Mouse (Mus musculus) MEL (cell line): ENCODE results near the gene Acot13. TPM values are rescaled to one million over a fixed set of nuclear protein-coding genes. Genes with fewer than 3 reads are reported as not detected.

Experiments used
- DNase-seq: peaks from one replicate; pipeline ENCODE4 v3.0.0; 2011; ENCODE audit warnings: low read depth, low spot score
- H3K27ac ChIP-seq: 2 replicates; pipeline ENCODE4 v1.5.1; 2012; ENCODE audit warnings: low read depth, mild to moderate bottlenecking, control low read depth, low read length, moderate library complexity; ENCODE audit not compliant: control insufficient read depth
- H3K27me3 ChIP-seq, 2 experiments: fragments of 150-350 bp in 1 of 2; sonication (generic) in 1 of 2; 2 replicates each; pipeline ENCODE4 v1.6.1; 2012; ENCODE audit warnings: low read length in 2 of 2, mild to moderate bottlenecking in 2 of 2, improper control_type of control experiment in 1 of 2, moderate library complexity in 1 of 2; ENCODE audit not compliant: insufficient read depth in 2 of 2, control insufficient read depth in 1 of 2
- H3K36me3 ChIP-seq, 2 experiments: 2 replicates each; pipeline ENCODE4 v1.6.1; 2012 to 2014; ENCODE audit warnings: low read length in 2 of 2, improper control_type of control experiment in 1 of 2, inconsistent platforms in 1 of 2, mild to moderate bottlenecking in 1 of 2; ENCODE audit not compliant: insufficient read depth in 2 of 2, control insufficient read depth in 1 of 2
- H3K4me1 ChIP-seq, 2 experiments: fragments of 150-350 bp in 1 of 2; sonication (generic) in 1 of 2; 2 replicates each; pipeline ENCODE4 v1.6.1; 2012; ENCODE audit warnings: low read length in 2 of 2, improper control_type of control experiment in 1 of 2, mild to moderate bottlenecking in 1 of 2; ENCODE audit not compliant: insufficient read depth in 2 of 2, control insufficient read depth in 1 of 2
- H3K4me3 ChIP-seq, 2 experiments: fragments of 150-350 bp in 1 of 2; sonication (generic) in 1 of 2; 2 replicates each; pipeline ENCODE4 v1.5.1; 2012; ENCODE audit warnings: low read depth in 2 of 2, low read length in 2 of 2, mild to moderate bottlenecking in 2 of 2, moderate library complexity in 2 of 2, control low read depth in 1 of 2, improper control_type of control experiment in 1 of 2; ENCODE audit not compliant: control insufficient read depth in 1 of 2, insufficient read depth in 1 of 2
- H3K79me2 ChIP-seq: 2 replicates; pipeline ENCODE4 v1.6.1; 2012; ENCODE audit warnings: mild to moderate bottlenecking, low read length, moderate library complexity; ENCODE audit not compliant: control insufficient read depth, poor library complexity, insufficient read depth
- H3K9ac ChIP-seq: 2 replicates; pipeline ENCODE4 v1.6.1; 2012; ENCODE audit warnings: low read depth, mild to moderate bottlenecking, control low read depth, low read length, moderate library complexity; ENCODE audit not compliant: control insufficient read depth, poor library complexity, severe bottlenecking
- H3K9me3 ChIP-seq: fragments of 150-350 bp; sonication (generic); replicated peaks from 2 replicates; pipeline ENCODE4 v1.6.1; 2012; ENCODE audit warnings: mild to moderate bottlenecking, low read length, improper control_type of control experiment, moderate library complexity; ENCODE audit not compliant: insufficient read depth
- BHLHE40 ChIP-seq: IDR thresholded peaks from 2 replicates; pipeline ENCODE4 v1.6.1; 2012; ENCODE audit warnings: low read depth, mild to moderate bottlenecking, inconsistent platforms, low read length, improper control_type of control experiment, borderline replicate concordance
- CHD1 ChIP-seq: IDR thresholded peaks from 2 replicates; pipeline ENCODE4 v1.6.1; 2012; ENCODE audit warnings: low read depth, mild to moderate bottlenecking, inconsistent platforms, low read length, improper control_type of control experiment
- CHD2 ChIP-seq: IDR thresholded peaks from 2 replicates; pipeline ENCODE4 v1.6.1; 2011; ENCODE audit warnings: low read length, improper control_type of control experiment
- ELF1 ChIP-seq: IDR thresholded peaks from 2 replicates; pipeline ENCODE4 v1.6.1; 2014; ENCODE audit warnings: low read depth, mild to moderate bottlenecking, inconsistent platforms, low read length, improper control_type of control experiment, moderate library complexity
- EP300 ChIP-seq, 2 experiments: IDR thresholded peaks; 2 replicates each; pipeline ENCODE4 v1.6.1; 2011; ENCODE audit warnings: improper control_type of control experiment in 2 of 2, low read length in 2 of 2, low read depth in 1 of 2, mild to moderate bottlenecking in 1 of 2
- ETS1 ChIP-seq: IDR thresholded peaks from 2 replicates; pipeline ENCODE4 v1.6.1; 2012; ENCODE audit warnings: low read depth, mild to moderate bottlenecking, inconsistent platforms, low read length, improper control_type of control experiment, moderate library complexity
- GABPA ChIP-seq: IDR thresholded peaks from 2 replicates; pipeline ENCODE4 v1.6.1; 2012; ENCODE audit warnings: low read depth, mild to moderate bottlenecking, inconsistent platforms, low read length, improper control_type of control experiment, moderate library complexity
- GATA1 ChIP-seq: IDR thresholded peaks from 2 replicates; pipeline ENCODE4 v1.6.1; 2011; ENCODE audit warnings: low read depth, low read length, improper control_type of control experiment
- KAT2A ChIP-seq: conservative IDR thresholded peaks from 2 replicates; pipeline ENCODE4 v1.6.1; 2012; ENCODE audit warnings: low read depth, low read length, improper control_type of control experiment, inconsistent platforms
- MAFK ChIP-seq: IDR thresholded peaks from 2 replicates; pipeline ENCODE4 v1.6.1; 2011; ENCODE audit warnings: low read depth, mild to moderate bottlenecking, low read length, improper control_type of control experiment, borderline replicate concordance
- MAX ChIP-seq: IDR thresholded peaks from 2 replicates; pipeline ENCODE4 v1.6.1; 2011; ENCODE audit warnings: low read length, improper control_type of control experiment
- MAZ ChIP-seq: IDR thresholded peaks from 2 replicates; pipeline ENCODE4 v1.6.1; 2012; ENCODE audit warnings: low read depth, mild to moderate bottlenecking, inconsistent platforms, low read length, improper control_type of control experiment
- MEF2A ChIP-seq: IDR thresholded peaks from 2 replicates; pipeline ENCODE4 v1.6.1; 2014; ENCODE audit warnings: low read depth, mild to moderate bottlenecking, inconsistent platforms, low read length, improper control_type of control experiment; ENCODE audit not compliant: poor library complexity, insufficient replicate concordance, severe bottlenecking; ENCODE audit errors: extremely low read depth
- MXI1 ChIP-seq: IDR thresholded peaks from 2 replicates; pipeline ENCODE4 v1.6.1; 2011; ENCODE audit warnings: mild to moderate bottlenecking, low read depth, low read length, improper control_type of control experiment
- MYB ChIP-seq: IDR thresholded peaks from 2 replicates; pipeline ENCODE4 v1.6.1; 2011; ENCODE audit warnings: mild to moderate bottlenecking, low read depth, low read length, improper control_type of control experiment
- MYC ChIP-seq: IDR thresholded peaks from 2 replicates; pipeline ENCODE4 v1.6.1; 2011; ENCODE audit warnings: low read depth, mild to moderate bottlenecking, low read length, improper control_type of control experiment, moderate library complexity
- NELFE ChIP-seq: IDR thresholded peaks from 2 replicates; pipeline ENCODE4 v1.6.1; 2011; ENCODE audit warnings: low read depth, low read length, improper control_type of control experiment
- POLR2AphosphoS5 ChIP-seq: IDR thresholded peaks from 2 replicates; pipeline ENCODE4 v1.6.1; 2012; ENCODE audit warnings: low read depth, borderline replicate concordance, mild to moderate bottlenecking, inconsistent platforms, low read length, moderate library complexity, mixed read lengths
- RAD21 ChIP-seq: IDR thresholded peaks from 2 replicates; pipeline ENCODE4 v1.6.1; 2011; ENCODE audit warnings: mild to moderate bottlenecking, low read depth, low read length, improper control_type of control experiment
- TAL1 ChIP-seq: IDR thresholded peaks from 2 replicates; pipeline ENCODE4 v1.6.1; 2012; ENCODE audit warnings: mild to moderate bottlenecking, inconsistent platforms, low read length, moderate library complexity, mixed read lengths
- TBP ChIP-seq: IDR thresholded peaks from 2 replicates; pipeline ENCODE4 v1.8.0; 2011; ENCODE audit warnings: low read depth, low read length, improper control_type of control experiment
- UBTF ChIP-seq: IDR thresholded peaks from 2 replicates; pipeline ENCODE4 v1.6.1; 2012; ENCODE audit warnings: low read depth, mild to moderate bottlenecking, inconsistent platforms, low read length, improper control_type of control experiment, moderate library complexity, borderline replicate concordance; ENCODE audit not compliant: insufficient read depth
- USF2 ChIP-seq, 2 experiments: IDR thresholded peaks; 2 replicates each; pipeline ENCODE4 v1.6.1; 2011 to 2012; ENCODE audit warnings: improper control_type of control experiment in 2 of 2, low read length in 2 of 2, borderline replicate concordance in 1 of 2, inconsistent platforms in 1 of 2, low read depth in 1 of 2, mild to moderate bottlenecking in 1 of 2; ENCODE audit not compliant: insufficient read depth in 1 of 2
- ZC3H11A ChIP-seq: IDR thresholded peaks from 2 replicates; pipeline ENCODE4 v1.6.1; 2012; ENCODE audit warnings: low read depth, mild to moderate bottlenecking, inconsistent platforms, low read length, improper control_type of control experiment
- ZKSCAN1 ChIP-seq: IDR thresholded peaks from 2 replicates; pipeline ENCODE4 v1.6.1; 2012; ENCODE audit warnings: low read depth, mild to moderate bottlenecking, inconsistent platforms, low read length, improper control_type of control experiment, moderate library complexity
- ZMIZ1 ChIP-seq: IDR thresholded peaks from 2 replicates; pipeline ENCODE4 v1.6.1; 2012; ENCODE audit warnings: low read depth, mild to moderate bottlenecking, inconsistent platforms, low read length, improper control_type of control experiment, moderate library complexity
- polyA plus RNA-seq, 2 experiments: library from polyadenylated mRNA; stranded (reverse) in 1 of 2; unstranded in 1 of 2; fragments of >175 nt in 1 of 2; fragments of >200 nt in 1 of 2; gene quantifications; 2 replicates each; pipeline versions ENCODE4 v1.2.1 to v1.2.4; 2012; ENCODE audit warnings: low replicate concordance in 2 of 2, low read depth in 1 of 2; ENCODE audit not compliant: insufficient read length in 2 of 2, insufficient read depth in 1 of 2, missing spikeins in 1 of 2
- total RNA-seq: library from RNA; depleted of rRNA; stranded (reverse); fragments of 300-350 nt; gene quantifications from 2 replicates; pipeline ENCODE4 v1.2.3, GENCODE M21; 2012

Acot13 gene
- total and polyA plus RNA-seq, 3 experiments, result 51.8 to 57.3 TPM; not detected in 1

GRCm38 (mm10) chr13:24799925-24800673 is 31.2 kb downstream of the Acot13 start (continued):
- TF ChIP-seq MAFK (no peak), UBTF (no peak), ELF1 (no peak), EP300 (IDR thresholded peaks at IDR 0.05; ENCODE audit: low read depth in 1 of 2, low read length in 2 of 2) (peak in 1 of 2 experiments; percentile 33; a peak in 1 of 4 replicates), POLR2AphosphoS5 (no peak)

- no peaks in the 10 kb centered on the region for H3K9me3 ChIP-seq
- no peaks in the 10 kb centered on the region; a peak in 1 of 4 replicates for H3K27me3 ChIP-seq
- H3K79me2 ChIP-seq, result peaks cover 32% of the 10 kb centered on the region
- no peak for DNase-seq
- peak overlapping the region; percentile 36 for H3K27ac ChIP-seq
- H3K4me3 ChIP-seq, result peak overlapping the region; percentile 87 to 94
- H3K4me1 ChIP-seq, result peaks cover 3% of the 10 kb centered on the region in 2 experiments
- H3K9ac ChIP-seq, result peak overlapping the region; percentile 84
- TF ChIP-seq MAFK, result no peak
- TF ChIP-seq POLR2AphosphoS5, result no peak
- no peak for TF ChIP-seq ZMIZ1
- TF ChIP-seq ZC3H11A, result no peak
- TF ChIP-seq MEF2A, result no peak
- no peak for TF ChIP-seq GATA1
- TF ChIP-seq MYB, result no peak
- TF ChIP-seq BHLHE40, result no peak
- TF ChIP-seq ETS1, result no peak
- TF ChIP-seq GABPA, result no peak
- TF ChIP-seq, all 39 proteins: peak for 0
- H3K36me3 ChIP-seq, result peaks cover under 1 to 11% of the 10 kb centered on the region in 2 experiments; a peak in 2 of 4 replicates
Observed at GRCm38 (mm10) chr13:24799378-24799777, 32.0 kb downstream of the Acot13 start.

GRCm38 (mm10) chr13:24798686-24799085 is 32.7 kb downstream of the Acot13 start:
- TF ChIP-seq RAD21 (no peak), ZMIZ1 (no peak), TAL1 (no peak), MXI1 (no peak), NELFE (no peak), CHD2 (no peak), KAT2A (no peak), MEF2A (no peak), ZKSCAN1 (no peak), MYC (no peak), MAX (no peak), GATA1 (no peak), TBP (no peak), ETS1 (no peak), ELF1 (no peak), POLR2AphosphoS5 (no peak), CHD1 (no peak), USF2 (IDR thresholded peaks at IDR 0.05; ENCODE audit: borderline replicate concordance in 1 of 2, insufficient read depth in 1 of 2, low read depth in 1 of 2, low read length in 2 of 2) (no peak), MAZ (no peak)
- H3K4me1 ChIP-seq, result peaks cover 2 to 3% of the 10 kb centered on the region in 2 experiments
- H3K27me3 ChIP-seq, result no peaks in the 10 kb centered on the region; a peak in 1 of 4 replicates
- peaks cover 0 to 5% of the 10 kb centered on the region in 2 experiments; a peak in 2 of 4 replicates for H3K36me3 ChIP-seq
- H3K4me3 ChIP-seq, result no peak overlapping the region
- no peak overlapping the region for H3K27ac ChIP-seq
- H3K9ac ChIP-seq, result no peak overlapping the region
- no peaks in the 10 kb centered on the region for H3K9me3 ChIP-seq
- H3K79me2 ChIP-seq, result peaks cover 27% of the 10 kb centered on the region
- no peak for DNase-seq
